Mouse (Mus musculus) R1 (cell line): ENCODE results near the gene Stambp.
"Not testable (repeated sequence)": the region's sequence is repeated elsewhere in the genome, so short reads cannot be mapped to it uniquely, and the experiment has no call there.

Experiments used
- DNase-seq: peaks from one replicate; pipeline ENCODE4 v3.0.0-alpha.2; 2018; ENCODE audit warnings: low read depth, low spot score

Stambp gene

DNA sequence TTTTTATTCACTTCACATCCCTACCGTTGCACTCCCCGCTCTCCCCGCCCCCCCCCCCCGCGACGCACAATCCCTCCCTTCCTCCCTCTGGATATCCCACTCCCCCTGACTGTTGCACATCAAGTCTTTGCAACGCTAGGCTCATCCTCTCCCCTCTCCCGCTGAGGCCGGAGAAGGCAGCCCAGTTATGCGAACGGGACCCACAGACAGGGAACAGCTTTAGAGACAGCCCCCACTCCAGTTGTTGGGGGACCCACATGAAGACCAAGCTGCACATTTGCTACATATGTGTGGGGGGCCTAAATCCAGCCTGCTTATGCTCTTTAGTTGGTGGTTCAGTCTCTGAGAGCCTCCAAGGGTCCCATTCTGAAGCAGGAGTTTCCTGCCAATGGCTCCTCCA lies at the start of gene Stambp:
TSS of gene Stambp (minus strand) at position 59 of the 400 bp plus-strand sequence.
- DNase-seq, result no peak

DNA sequence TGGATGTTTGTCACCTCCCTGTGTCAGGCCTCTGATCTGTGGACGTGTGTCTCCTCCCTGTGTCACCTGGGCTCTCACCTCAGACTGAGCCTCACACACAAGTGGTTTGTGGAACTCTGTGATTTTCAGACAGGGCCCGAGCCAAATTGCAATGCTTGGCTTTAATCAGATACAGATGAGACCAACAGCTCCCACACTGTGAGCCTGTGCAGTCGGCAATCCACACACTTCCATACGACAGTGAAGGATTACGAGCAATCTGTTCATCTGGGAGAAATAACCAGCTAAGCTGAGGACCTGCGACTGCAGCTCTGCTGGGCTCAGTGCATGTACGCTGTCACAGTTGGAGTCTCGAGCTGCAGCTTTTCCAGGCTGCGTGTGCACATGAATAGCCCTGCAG lies 47.4 kb upstream of the Stambp start:
- DNase-seq, result no peak

DNA sequence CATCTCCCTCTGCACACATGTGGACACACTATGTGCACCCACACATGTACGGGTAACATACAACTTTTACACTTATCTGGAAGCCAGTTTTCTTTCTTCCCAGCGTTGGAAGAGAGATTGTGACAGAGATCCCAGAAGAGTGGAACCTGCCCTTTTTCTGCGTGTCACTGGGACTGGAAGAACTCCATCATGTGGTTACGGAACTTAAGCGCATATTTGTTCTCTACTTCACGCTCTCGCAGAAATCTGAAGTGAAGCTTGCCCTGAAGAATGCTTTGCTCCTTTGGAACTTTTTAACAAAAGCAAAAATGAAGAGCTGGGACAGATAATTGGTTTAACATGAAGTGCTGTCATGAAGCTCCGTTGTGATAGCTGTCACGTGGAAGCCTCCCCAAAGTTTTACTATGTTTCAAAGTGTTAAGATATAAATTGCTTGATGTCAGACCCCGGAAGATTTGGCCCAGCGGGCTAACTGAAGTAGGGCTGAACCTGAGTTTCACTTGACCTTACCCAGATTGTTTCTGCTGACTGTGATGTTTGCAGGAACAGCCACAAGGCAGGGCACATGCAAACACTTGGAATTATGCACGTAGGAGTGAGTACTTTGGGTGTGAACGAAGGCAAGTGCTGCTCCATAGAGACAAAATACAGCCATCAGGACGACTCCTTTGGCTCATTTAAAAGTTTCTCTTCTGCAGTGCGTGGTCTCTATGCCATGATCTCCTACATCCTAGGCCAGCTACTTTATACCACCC lies 45.2 kb upstream of the Stambp start:
- DNase-seq, result no peak

DNA sequence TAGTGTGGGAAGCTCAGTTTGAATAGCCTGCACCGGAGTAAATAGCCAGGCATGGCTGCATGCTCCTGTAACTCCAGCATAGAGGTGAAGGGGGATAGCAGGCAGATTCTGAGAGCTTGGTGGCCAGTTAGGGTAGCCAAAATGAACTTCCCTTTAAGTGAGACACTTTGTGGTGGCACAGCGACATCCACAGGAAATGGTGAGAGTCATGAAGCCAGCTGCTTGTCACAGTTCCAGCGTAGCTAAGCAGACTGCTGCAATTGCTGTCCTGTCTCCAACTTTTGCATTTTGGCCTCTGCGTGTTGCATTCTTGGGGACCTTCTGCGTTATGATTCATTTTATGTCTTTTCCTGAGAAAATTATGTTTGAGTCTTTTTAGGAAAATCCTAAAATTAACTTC lies 44.0 kb upstream of the Stambp start:
- no peak for DNase-seq

DNA sequence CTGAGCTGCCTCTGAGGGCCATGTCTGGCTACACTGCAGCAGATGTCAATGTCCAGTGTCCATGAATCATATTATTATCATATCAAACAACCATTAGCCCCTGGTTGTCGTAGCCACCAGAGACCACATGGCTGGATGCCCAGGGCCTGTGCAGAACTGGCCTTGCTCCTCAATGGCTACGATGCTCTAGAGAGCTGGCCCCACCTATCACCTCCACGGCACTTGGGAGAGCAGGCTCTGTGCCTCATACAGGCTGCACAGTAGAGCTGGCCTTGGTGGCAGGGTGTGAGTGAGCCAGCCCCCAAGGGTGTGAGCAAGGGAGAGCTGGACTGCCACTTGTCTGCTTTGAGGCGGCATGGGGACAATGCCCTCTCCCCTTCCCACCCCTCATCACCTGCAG lies 41.9 kb upstream of the Stambp start:
- DNase-seq, result no peak

DNA sequence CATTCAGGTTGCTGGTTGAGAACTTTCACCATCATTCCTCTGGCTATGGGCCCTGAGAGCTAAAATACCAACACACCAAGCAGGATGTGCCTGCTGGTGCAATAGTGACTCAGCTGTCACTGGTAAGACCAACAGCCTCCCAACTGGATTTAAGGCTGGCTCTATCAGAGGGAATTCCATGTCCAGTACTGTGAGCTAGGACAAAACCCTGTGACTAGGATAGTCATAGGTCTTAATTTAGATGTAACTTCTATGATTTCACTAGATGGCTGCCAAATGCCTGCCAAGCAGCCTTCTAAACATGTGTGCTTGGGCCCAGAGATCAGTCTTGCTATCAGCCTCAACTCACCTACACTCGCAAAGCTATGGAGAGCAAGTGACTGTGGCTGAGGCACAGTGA lies 40.4 kb upstream of the Stambp start:
- DNase-seq, result no peak

DNA sequence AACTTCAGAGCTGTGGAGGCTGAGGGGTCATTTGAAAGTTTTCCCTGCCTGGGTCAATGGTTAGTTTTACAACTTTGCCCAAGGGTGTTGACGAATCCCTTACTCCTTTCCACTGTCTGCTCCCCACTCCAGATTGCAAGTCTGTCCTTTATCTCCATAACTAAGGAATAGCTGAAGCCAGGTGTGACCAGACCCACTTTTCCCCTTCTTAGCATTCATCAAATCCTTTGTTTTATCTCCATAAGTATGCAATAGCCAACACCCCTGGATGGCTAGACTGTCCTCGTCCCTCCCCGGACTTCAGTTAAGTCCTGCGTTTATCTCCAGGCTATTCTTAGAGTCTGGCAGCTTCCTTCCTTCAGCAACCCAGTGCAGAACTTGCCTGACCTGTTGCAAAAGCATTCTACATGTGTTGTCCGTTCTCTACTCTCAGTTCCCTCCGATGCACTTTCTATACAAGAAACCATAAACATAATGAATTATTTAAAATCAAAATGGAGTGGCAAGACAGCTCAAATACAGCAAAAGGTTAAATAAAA lies 27.2 kb upstream of the Stambp start:
- peak; percentile 5 for DNase-seq

DNA sequence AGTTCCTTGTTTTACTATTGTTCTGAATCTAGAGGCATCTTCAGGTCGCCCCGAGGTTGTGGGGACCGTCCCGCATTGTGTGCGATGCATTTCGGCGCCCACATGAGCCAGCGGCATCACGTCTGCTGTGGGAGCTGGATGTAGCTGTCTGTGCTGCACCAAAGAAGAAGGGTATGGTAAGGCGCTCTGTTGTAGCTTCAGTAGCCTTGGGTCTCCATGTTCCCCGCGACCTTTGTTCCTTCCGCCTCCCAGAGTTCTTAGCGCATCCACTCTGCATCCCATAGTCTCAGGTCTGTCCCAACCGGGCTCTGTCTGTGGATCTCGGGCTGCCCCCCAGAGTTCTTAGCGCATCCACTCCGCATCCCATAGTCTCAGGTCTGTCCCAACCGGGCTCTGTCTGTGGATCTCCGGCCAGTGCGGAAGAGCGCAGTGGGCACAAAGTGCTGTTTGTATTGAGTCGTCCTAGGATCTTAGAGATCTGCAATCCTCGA lies 26.6 kb upstream of the Stambp start:
- peak; percentile 36 for DNase-seq

DNA sequence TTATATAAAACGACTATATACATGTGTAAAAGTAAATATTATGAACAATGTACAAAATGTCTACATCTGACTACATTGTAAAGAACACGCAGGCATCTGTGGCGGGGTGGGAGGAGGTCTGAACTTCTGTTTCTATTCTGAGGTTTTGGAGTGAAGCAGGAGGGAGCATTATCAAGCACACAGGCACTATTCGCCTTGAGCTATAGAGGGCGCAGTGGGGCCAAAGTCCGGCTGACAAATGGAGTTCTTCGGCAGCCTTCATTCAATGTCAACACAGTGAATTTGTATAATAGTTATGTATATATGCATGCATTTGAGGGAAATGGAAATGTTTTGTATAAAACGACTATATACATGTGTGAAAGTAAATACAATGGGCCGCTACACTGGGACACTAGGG lies 26.1 kb upstream of the Stambp start:
- peak; percentile 73 for DNase-seq

DNA sequence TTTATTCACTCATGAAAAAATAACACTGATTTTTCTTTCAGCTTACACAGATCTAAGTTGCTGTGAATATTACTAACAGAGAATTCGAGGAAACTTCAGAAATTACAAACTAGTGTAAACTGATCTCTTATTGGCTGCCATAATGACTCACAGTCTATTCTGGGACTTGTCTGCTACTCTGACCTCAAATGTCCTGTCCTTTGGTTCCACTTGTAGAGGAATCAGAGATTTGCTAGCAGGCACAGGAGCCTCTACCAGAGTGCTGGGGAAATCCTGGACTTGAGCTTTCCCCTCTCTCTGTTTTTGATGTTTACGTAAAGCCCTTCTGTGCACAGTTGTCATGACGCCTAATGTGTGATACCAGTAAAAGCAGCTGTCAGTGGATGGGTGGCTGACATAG lies 25.5 kb upstream of the Stambp start:
- DNase-seq, result no peak

DNA sequence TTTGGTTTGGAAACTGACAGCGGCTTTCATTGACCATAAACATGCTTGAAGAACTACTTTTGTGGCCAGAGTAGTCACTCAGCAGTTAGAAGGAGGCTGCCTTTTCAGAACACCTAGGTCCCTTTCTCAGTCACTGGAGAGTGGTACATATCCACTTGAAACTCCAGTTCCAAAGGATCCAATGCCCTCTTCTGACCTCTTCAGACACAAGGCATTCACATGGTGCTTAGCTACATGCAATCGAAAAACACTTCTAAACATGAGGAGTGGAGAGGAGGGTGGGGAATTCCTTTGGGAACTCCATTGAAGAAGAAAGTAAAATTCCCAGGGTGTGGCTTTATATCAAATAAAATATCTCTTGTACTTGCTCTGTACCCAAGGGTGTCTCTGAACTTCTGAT lies 22.5 kb upstream of the Stambp start:
- no peak for DNase-seq

DNA sequence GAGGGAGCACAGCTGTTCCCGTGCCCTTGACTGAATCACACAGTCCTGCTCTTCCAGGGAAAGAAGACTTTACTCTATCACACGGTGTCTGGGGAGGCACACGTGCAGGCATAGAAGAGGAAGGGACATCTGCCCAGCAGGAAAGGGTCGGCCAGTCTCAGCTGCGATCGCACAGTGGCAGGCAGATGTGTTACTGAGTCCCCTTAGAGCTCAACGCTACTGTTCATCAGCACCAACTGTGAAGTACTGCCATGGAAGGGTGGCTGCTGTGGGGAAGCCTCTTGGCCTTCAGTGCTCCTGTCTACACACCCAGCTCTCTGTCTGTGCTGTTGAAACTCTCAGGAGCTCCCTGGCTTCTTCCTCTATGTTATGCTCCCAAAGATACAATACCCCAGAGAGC lies 21.4 kb upstream of the Stambp start:
- DNase-seq, result no peak

DNA sequence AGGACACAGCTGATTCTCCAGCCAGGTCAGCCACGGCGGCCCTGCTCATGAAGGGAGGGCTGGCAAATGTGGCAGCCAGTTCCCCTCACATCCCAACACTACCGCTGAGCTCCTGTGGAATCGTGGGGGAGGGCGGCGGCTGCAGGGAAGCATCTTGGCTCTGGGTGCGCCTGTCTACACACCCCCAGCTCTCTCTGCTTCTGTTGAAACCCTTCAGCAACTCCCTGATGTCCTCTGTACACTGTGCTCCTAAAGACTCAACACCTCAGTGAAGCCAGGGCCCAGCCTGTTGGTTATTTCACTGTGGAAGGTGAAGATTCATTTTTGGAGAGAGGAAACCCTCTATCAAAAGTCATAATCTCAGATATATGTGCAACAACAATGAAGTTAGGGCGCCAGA lies 19.5 kb upstream of the Stambp start:
- DNase-seq, result no peak

DNA sequence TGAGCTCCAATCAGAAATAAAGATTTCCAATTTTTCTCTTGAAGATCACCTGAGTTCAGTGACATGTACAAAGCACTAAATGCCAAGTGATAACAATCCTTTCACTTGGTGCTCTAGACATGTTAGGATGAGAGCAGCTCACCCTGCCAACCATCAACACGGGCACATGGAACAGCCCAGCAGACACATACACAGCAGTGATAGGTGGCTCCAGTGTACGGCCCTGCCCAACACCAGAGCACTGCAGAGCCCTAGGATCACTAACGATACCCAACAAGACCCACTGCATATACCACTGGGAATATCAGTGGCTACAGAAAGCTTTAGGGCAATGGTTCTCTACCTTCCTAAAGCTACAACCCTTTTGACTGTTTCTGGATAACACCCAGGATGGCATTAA lies 17.8 kb upstream of the Stambp start:
- DNase-seq, result no peak

DNA sequence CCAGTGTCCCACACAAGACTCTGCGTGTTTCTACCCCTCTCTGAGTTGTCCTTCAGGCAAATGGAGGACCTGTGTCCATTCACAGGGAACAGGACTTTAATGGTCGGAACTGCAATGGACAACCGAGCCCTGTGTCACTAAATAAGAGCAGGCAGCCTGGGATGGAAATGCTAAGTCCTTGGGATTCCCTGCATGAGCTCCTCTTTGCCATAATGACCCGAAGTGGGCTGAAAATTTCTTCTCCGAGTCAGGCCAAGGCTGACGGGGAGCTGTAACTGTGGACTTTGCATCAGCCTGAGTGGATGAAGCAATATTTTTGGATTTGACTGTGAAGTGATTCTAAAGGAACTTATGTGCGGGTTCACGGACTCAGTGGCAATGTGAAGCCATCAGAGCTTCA lies 14.7 kb upstream of the Stambp start:
- DNase-seq, result not testable (repeated sequence)

DNA sequence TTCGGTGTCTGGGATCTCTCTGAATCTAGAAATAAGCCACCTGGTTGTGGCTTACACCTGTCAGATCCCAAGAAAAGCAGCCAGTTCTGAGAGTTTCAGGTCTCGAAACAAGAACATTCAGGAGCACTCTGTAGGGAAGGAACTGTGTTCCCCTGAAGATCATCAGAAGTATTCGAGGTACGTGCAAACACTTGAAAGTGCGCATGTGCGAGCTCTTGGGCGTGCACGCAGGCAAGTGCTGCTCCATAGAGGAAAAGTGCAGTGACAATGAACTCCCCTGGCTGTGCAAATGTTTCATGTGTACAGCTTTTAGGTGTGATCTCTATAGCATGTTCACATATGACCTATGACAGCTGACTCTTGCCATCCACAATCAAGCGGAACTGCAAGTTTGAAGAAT lies 12.8 kb upstream of the Stambp start:
- not testable (repeated sequence) for DNase-seq

DNA sequence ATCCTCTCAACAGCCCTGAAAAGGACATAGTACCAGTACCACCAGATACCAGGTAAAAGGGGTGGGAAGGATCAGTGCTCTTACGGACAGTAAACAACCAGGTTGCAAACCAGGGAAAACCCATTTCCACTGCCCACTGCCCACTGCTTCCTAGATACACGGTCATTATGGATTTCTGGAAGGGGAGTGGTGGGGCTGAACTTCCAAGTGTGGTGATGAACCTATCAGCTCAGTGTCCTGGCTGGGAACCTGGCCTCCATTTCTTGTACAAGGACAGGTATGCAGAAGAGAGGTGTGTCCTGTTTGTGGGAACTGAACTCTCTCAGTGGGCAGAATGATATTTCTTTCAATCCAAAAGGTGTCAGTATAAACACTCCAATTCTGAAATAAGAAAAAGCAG lies 11.1 kb upstream of the Stambp start:
- no peak for DNase-seq

DNA sequence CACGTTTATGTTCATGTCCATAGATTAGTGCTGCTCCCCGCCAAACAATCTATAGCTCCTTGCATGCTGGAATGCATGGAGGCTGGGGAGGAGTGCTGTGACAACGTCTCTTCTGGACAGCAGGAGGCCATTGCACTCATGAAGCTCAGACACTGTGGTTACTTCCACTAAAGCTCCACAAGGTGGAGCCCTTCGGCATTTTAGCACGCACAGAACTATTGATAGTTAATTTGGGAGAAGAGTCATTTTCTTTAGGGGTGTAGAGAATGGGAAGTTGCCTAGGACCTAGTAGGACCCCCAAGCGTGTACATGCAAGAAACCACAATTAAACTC lies 10.4 kb upstream of the Stambp start:
- DNase-seq, result peak; percentile 84

DNA sequence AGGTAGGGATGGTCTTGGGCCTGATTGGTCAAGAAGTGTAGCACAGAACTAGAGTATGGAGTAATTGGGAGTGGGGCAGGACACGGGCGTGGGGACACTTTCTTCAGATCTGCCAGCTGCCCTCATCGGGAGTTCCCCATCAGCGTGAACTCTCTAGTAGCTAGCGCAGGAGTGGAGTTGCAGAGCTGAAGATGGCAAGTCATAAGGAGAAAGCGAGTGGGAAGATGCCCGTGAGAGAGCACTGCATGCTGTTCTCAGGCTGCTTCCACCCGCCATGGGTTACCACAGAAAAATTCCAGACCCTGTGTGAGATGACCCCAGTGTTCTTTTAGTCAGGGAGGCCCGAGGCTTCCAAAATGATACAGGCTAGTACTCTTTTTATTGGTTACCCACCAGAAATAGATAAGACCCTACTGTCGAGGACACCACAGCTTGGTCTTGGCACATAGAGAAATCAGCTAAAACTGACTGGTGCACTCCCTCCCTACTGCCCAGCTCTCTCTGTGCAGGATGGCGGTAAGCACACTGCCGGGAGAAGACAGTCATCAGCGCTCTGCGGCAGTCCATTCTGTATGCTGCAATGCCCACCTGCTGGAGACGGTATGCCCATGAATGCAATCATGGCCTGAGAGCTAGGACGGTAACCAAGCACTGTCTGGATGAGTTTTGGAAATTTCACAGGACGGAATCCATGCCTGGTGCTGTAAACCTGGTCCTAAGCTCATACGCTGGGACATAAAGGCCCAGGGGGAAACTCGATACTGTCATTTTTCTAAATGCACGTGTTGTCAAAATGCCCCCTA lies 9.8 kb upstream of the Stambp start:
- no peak for DNase-seq

DNA sequence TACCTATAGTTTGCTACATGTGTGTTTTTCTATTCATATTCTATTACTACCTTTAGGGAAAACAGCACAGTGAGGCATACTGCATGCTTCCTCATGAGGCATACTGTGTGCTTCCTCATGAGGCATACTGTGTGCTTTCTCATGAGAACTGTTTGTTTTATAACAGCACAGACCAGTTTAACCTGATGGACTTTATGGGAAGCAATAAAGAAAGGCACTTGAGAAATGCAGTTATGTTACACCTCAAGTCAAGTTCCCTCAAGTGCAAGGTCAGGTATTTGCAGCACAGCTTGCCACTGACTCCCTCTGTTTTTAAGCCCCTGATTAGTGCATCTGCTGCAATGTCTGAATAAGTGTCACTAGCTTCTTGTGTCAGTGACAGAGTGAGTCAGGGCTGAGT lies 5.0 kb upstream of the Stambp start:
- DNase-seq, result no peak

DNA sequence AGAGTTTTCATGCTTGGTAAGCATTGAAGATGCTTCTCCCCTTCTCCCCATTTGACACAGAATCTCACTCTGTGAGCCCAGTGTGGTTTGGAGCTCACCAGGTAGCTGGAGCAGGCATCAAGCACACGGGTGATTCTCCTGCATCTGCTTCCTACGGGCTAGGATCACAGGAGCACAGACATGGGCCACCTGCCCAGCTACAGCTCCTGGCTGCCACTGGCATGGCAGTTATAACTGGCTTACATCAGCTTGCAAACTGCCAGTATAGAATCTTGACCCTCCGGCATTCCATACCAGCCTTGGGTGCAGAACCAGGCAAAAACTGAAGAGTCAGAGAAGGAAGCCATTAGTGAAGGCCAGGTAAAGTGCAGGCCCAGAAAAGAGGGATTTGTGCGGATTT lies 3.1 kb upstream of the Stambp start:
- no peak for DNase-seq

DNA sequence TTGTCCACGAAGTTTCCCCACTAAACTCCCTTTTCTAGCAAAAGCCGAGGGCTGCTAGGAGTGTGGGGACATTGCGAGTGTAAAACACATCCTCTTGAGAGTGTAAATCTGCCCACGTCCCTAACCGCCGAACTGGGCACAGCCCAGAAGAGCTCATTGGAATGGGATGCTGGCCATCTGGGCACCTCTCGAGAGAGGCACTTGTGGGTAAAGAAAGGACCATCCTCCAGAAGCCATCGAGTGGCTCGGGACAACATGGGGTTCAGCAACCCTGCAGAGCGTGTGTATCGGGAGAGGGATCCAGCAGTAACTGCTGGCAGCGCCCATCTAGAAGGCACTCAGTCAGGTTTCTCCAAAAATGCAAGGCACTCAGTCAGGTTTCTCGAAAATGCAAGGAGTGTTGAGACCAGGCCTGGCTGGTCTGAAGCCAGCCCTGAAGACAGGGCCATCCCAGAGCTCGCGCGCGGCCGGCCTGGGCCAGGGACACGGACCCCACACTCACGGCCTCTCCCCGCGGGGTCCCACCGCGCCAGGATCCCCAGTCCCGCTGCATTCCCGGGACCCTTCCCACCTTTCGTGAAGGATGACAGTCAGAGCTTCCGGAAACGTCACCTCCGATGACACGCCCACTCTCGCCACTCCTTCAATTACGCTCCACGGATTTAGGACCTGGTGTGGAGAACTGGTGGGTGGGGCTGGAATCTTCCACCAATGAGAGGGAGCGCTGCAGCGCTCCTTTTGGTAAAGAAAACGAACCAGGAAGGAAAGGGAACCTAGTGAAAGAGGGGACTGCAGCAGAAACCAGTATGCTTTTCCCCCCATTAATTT lies 475 bp downstream of the Stambp start:
- DNase-seq, result peak; percentile 96
